Mouse (Mus musculus) heart, embryonic 13.5 days (tissue): ENCODE results near the gene Efs. TPM values are rescaled to one million over a fixed set of nuclear protein-coding genes. Genes with fewer than 3 reads are reported as not detected.
"Not testable (repeated sequence)": the region's sequence is repeated elsewhere in the genome, so short reads cannot be mapped to it uniquely, and the experiment has no call there.

Source experiments
- ATAC-seq: fragments of 200-750 bp; cut with Nextera tagmentation; 2 replicates; pipeline ENCODE4 v1.8.0; 2017; ENCODE audit warnings: moderate TSS enrichment; ENCODE audit not compliant: insufficient number of reproducible peaks, low FRiP score, low TSS enrichment; ENCODE audit errors: extremely low read depth
- H3K27ac ChIP-seq: fragments of 300-500 bp; sonication (generic); replicated peaks from 2 replicates; pipeline ENCODE4 v1.5.1; 2015; ENCODE audit warnings: moderate library complexity, mild to moderate bottlenecking, inconsistent platforms
- H3K27me3 ChIP-seq: fragments of 300-500 bp; sonication (generic); replicated peaks from 2 replicates; pipeline ENCODE4 v1.6.1; 2015; ENCODE audit warnings: mild to moderate bottlenecking, inconsistent platforms
- H3K36me3 ChIP-seq: fragments of 300-500 bp; sonication (generic); 2 replicates; pipeline ENCODE4 v1.6.1; 2015; ENCODE audit warnings: mild to moderate bottlenecking, inconsistent platforms
- H3K4me1 ChIP-seq: fragments of 300-500 bp; sonication (generic); 2 replicates; pipeline ENCODE4 v1.6.1; 2015; ENCODE audit warnings: inconsistent platforms
- H3K4me2 ChIP-seq: fragments of 300-500 bp; sonication (generic); 2 replicates; pipeline ENCODE4 v1.6.1; 2015; ENCODE audit warnings: inconsistent platforms, mild to moderate bottlenecking, moderate library complexity
- H3K4me3 ChIP-seq: fragments of 300-500 bp; sonication (generic); 2 replicates; pipeline ENCODE4 v1.5.1; 2015; ENCODE audit warnings: moderate library complexity, mild to moderate bottlenecking, inconsistent platforms
- H3K9ac ChIP-seq: fragments of 300-500 bp; sonication (generic); 2 replicates; pipeline ENCODE4 v1.6.1; 2015; ENCODE audit warnings: inconsistent platforms, mild to moderate bottlenecking, moderate library complexity
- H3K9me3 ChIP-seq: fragments of 300-500 bp; sonication (generic); 2 replicates; pipeline ENCODE4 v1.6.1; 2016; ENCODE audit warnings: inconsistent platforms
- WGBS: fragments of 180-500 bp; shearing (Covaris S2); methylation state at CpG from one replicate; pipeline ENCODE4 v1.1.7; 2015; ENCODE audit warnings: mixed read lengths; 5-methylcytosine and 5-hydroxymethylcytosine counted together
- polyA plus RNA-seq: library from polyadenylated mRNA; unstranded; fragments of >200 nt; fragmentation: Nextera tagmentation; extraction: Ambion mirVana; gene quantifications from 2 replicates; pipeline ENCODE4 v1.2.1, GENCODE M21; 2015

Gene Efs
- polyA plus RNA-seq, 1 experiment from 2014 or later, result 13.3 TPM

DNA sequence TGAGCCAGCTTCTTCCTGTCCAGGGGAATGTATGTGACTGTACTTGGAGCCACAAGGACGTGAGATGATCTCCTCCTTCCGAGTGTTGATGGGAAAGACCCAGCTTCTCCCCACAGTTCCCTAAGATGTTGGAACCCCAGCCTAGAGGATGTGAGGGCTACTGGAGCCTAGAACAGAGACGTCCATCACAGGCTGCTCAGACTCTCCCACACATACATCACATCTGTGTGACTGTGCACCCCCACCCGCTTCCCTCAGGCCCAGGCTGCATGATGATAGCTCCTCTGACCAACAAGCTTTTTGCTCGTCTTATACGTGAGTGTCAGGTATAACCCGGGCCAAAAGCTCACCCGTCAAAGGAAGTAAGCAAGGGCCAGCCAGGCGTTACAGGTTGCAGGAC, 22.9 kb upstream of the Efs start:
- peaks cover 45% of the 10 kb centered on the region for H3K4me1 ChIP-seq
- H3K4me3 ChIP-seq, result no peak overlapping the region
- peaks cover 14% of the 10 kb centered on the region; the same call in 1 of the 2 replicates for H3K27me3 ChIP-seq
- peaks cover 98% of the 10 kb centered on the region for H3K36me3 ChIP-seq
- no peak overlapping the region for H3K4me2 ChIP-seq
- H3K9ac ChIP-seq, result 0 out of 2 replicates have a peak overlapping the region, but pooled peaks have one; percentile 4
- ATAC-seq, result no peak
- WGBS, result 58% methylated on average over 9 of the region's 9 CpGs
- H3K27ac ChIP-seq, result peak overlapping the region; percentile 43; the same call in 1 of the 2 replicates
- no peaks in the 10 kb centered on the region for H3K9me3 ChIP-seq

DNA sequence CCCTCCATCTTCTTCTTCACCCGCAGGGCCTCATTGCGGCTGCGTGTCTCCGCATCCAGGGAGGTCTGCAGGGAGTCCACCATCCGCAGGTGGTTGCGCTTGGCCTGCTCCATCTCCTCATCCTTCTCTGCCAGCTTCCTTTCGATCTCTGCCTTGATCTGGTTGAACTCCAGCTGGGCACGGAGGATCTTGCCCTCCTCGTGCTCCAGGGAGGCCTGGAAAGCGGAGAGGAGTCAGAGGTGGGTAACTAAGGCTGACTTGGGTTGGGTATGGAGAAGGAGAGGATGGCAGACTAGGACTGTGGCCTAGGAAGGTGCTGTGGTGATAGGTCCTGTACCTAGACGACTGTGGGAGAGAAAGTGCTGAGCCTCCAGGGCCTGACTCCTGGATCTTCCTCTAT, 21.1 kb upstream of the Efs start:
- 66% methylated on average over 11 of the region's 11 CpGs for WGBS
- ATAC-seq, H3K4me3 ChIP-seq, H3K4me2 ChIP-seq, H3K9me3 ChIP-seq: not testable (repeated sequence)
- H3K4me1 ChIP-seq, result peaks cover 36% of the 10 kb centered on the region
- H3K36me3 ChIP-seq, result peaks cover 98% of the 10 kb centered on the region
- H3K27ac ChIP-seq, result peak overlapping the region; percentile 43; the same call in 1 of the 2 replicates
- H3K9ac ChIP-seq, result peak overlapping the region; percentile 28; the same call in 1 of the 2 replicates
- H3K27me3 ChIP-seq, result peaks cover 14% of the 10 kb centered on the region; the same call in 1 of the 2 replicates

DNA sequence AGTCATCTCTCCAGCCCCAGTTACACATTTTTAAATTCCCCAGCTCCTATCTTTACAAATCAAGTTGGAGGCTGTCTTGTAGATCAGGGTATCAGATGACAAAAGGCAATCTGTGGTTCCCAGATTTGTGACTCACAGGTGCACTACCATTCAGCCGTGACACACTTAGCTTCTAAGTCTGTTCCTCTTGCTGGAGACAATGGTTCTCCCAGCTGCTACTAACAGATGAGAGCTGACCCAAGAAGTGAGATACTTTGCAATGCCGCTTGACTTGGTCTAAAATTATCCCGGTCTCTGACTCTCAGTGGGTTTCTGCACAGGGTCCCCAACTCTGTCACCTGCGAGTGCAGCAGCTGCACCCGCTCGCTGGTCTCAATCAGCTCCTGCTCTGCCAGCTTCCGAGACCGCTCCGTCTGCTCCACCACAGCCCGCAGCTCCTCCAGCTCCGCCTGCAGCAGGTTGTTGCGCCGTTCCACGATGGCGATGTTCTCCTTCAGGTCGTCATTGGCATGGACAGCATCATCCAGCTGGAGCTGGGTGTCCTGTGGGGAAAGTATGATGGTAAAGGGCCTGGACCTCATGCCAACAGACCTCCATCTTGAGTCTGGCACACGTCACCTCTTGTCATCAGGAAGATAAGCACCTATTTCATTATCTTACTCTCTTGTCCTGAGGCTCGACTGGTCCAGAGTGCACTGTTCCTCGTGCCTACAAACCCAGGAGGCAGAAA, 20.2 kb upstream of the Efs start:
- H3K9ac ChIP-seq, result peak overlapping the region; percentile 28; the same call in 1 of the 2 replicates
- WGBS, result 46% methylated on average over 19 of the region's 19 CpGs
- H3K36me3 ChIP-seq, result peaks cover 98% of the 10 kb centered on the region
- H3K4me3 ChIP-seq, result no peak overlapping the region
- no peaks in the 10 kb centered on the region for H3K9me3 ChIP-seq
- peaks cover 36% of the 10 kb centered on the region for H3K4me1 ChIP-seq
- H3K27me3 ChIP-seq, result peaks cover 9% of the 10 kb centered on the region; the same call in 1 of the 2 replicates
- H3K27ac ChIP-seq, result peak overlapping the region; percentile 43
- no peak for ATAC-seq
- H3K4me2 ChIP-seq, result no peak overlapping the region

DNA sequence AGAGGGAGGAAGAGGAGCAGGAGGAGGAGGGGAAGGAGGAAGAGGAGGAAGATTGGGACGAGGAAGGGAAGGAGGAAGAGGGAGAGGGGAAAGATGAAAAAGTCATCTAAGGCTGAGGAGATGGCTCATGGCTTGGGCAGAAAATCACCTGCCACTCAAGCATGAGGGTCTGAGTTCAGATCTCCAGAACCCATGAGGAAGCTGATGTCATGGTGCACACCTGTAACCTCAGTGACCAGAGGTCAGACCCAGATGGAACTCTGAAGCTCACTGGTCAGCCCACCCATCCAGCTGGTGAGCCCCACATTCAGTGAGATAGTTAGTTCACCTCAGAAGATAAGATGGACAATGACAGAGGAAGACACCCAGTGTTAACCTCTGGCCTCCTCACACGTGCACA, 19.0 kb upstream of the Efs start:
- 55% methylated on average over 2 of the region's 2 CpGs for WGBS
- Histone ChIP-seq H3K4me2 (no peak overlapping the region), H3K4me1 (peaks cover 34% of the 10 kb centered on the region), H3K4me3 (no peak overlapping the region), H3K9ac (no peak overlapping the region), H3K27me3 (peaks cover 10% of the 10 kb centered on the region; the same call in 1 of the 2 replicates), H3K9me3 (no peaks in the 10 kb centered on the region), H3K36me3 (peaks cover 99% of the 10 kb centered on the region), H3K27ac (no peak overlapping the region; the same call in 1 of the 2 replicates)
- no peak for ATAC-seq

DNA sequence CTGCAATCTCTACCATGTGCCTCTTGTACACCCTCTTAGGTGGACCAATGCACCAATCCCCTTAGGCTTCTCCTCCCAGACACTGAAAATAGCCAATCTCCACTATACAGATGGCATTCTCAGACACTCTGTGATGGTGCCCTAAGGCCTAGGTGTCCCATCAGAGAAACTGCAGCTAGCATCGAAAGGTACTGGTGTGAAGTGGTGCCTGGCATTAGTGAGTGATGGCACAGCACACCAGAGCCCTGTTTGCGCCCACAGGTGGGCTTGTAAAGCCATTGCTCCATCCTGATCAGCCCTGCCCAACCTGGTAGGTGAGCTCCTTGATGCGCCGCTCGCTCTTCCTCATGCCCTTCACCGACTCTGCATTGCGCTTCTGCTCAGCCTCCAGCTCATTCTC, 18.0 kb upstream of the Efs start:
- Histone ChIP-seq H3K4me3 (no peak overlapping the region), H3K4me2 (no peak overlapping the region), H3K9me3 (no peaks in the 10 kb centered on the region), H3K4me1 (peaks cover 28% of the 10 kb centered on the region), H3K9ac (no peak overlapping the region), H3K36me3 (peaks cover 93% of the 10 kb centered on the region), H3K27me3 (0 out of 2 replicates have a peak, but pooled peaks cover 4% of the 10 kb centered on the region), H3K27ac (no peak overlapping the region)
- no peak for ATAC-seq
- WGBS, result 85% methylated on average over 7 of the region's 7 CpGs

DNA sequence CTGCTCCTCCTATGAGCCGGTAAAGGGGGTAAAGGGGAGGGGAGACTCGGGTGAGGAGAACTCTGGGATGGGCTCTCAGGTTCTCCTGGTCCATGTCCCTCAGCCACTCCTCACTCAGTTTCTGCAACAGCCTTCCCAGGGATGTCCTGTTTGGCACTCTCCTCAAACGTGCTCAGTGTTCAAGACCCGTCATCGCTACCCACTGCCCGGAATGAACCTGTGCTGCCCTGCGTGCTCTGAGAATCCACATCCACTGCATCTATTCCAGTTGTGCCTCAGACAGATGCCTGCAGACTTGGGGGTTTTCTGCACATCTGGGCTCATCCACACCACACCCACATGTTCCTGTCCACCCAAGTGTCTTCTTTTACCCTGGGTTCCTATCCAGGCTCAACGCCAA, 16.6 kb upstream of the Efs start:
- Histone ChIP-seq H3K9me3 (no peaks in the 10 kb centered on the region), H3K9ac (no peak overlapping the region), H3K27me3 (0 out of 2 replicates have a peak, but pooled peaks cover 4% of the 10 kb centered on the region), H3K27ac (0 out of 2 replicates have a peak overlapping the region, but pooled peaks have one; percentile 25), H3K4me2 (no peak overlapping the region), H3K4me3 (no peak overlapping the region), H3K36me3 (peaks cover 78% of the 10 kb centered on the region), H3K4me1 (peaks cover 23% of the 10 kb centered on the region)
- ATAC-seq, result no peak
- WGBS, result 72% methylated on average over 8 of the region's 8 CpGs

DNA sequence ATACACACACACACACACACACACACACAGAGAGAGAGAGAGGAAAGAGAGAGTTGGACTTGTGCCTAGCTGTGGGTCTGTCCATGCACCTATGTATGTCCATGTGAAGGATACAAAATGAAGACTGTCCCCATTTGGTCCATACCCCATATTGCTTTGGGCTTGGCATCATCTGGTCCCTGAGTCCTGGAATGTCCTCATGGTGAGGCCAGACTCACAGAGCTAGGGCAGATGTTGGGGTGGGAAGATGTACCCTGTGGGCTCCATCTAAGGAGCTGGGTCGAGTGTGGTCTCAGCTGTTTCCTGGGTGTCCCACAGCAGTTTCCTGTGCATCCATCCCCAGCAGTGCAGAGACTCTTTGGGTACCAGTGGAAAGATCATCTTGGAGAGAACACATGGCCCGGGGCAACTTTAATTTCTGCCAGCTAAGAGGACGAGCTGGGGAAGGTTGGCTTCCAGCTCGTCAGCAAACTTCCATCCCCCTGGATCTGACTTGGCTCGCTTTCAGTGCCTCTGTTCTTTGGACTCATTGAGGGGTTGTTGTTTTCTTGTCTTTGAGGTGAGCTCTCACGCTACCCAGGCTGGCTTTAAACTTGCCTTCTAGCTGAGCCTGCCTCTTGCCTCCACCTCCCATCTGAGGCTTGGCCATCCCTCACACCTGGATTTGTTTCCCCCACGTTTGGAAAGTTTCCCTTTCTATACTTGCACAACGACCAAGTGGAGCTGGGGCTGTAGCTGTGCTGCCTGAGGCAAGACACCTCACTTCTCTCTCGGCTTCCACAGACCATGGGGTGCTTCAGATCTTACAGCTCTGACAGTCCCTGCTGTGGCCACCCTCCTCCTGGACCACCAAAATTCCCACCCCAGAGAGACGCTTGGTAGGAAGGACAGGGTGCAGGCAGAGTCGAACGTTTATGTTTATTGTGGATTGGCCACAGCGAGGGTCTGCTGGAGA, 15.4 kb upstream of the Efs start:
- H3K4me2 ChIP-seq, result no peak overlapping the region
- no peaks in the 10 kb centered on the region for H3K9me3 ChIP-seq
- WGBS, result 47% methylated on average over 13 of the region's 13 CpGs
- 0 out of 2 replicates have a peak, but pooled peaks cover 4% of the 10 kb centered on the region for H3K27me3 ChIP-seq
- H3K4me3 ChIP-seq, result no peak overlapping the region
- peak overlapping the region; percentile 44; the same call in 1 of the 2 replicates for H3K9ac ChIP-seq
- ATAC-seq, result no peak
- H3K4me1 ChIP-seq, result peaks cover 22% of the 10 kb centered on the region
- peak overlapping the region; percentile 20; the same call in 1 of the 2 replicates for H3K27ac ChIP-seq
- H3K36me3 ChIP-seq, result peaks cover 66% of the 10 kb centered on the region

DNA sequence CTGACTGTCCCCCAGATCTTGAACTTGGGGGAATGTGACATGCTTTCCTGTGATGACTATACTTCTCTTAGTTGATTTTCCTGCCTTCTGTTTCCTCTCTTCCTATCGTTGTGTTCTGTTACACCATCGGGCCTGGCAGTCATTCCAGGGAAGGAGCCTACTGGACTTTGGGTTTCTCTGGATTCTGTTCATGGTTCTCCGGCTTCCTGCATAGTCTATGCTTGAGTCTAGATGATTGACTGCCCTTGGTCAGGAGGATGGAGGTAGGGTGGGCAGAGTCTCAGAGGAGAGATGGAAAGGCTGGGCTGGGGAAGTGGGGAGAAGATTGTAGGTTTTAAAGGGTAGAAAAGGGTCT, 14.2 kb upstream of the Efs start:
- ATAC-seq, result no peak

DNA sequence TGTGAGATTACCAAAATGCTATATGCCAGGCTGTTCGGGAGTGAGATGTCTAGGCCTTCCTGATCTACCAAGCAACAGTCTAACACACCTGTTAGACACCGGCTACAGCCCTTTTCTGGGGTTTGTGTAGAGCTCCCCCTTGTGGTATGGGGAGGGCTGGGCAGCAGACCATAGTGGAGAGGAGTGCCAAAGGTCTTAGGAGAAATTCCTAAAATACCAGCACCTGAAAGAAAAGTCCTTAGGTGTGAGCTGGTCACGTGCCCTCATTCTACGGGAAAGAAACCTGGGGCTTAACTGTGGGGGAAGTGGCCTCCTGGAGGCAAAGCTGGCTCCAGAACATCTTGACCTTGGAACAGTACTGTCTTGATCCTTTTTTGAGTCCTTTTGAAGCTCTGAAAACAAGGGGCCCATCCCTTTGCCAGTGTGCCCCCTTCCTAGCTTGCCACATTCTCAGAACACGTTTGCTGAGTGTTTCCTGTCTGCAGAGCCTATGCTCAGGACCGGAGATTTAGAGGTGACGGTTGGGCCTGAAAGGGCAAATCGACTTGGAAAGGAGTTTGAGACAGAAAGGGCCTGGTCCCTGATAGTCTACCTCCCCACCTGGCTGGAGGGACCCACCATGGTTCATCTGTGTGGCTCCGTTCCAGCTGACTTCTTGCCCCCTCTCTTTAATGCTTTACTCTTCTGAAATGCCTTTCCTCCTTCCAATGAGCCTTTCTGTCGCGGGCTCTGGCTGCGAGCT, 13.7 kb upstream of the Efs start:
- Histone ChIP-seq H3K36me3 (peaks cover 49% of the 10 kb centered on the region), H3K4me2 (no peak overlapping the region), H3K9ac (no peak overlapping the region), H3K4me3 (no peak overlapping the region), H3K9me3 (no peaks in the 10 kb centered on the region), H3K27ac (peak overlapping the region; percentile 43), H3K27me3 (peaks cover 10% of the 10 kb centered on the region), H3K4me1 (peaks cover 23% of the 10 kb centered on the region)
- ATAC-seq, result peak; percentile 12; the same call in 1 of the 2 replicates
- 31% methylated on average over 12 of the region's 12 CpGs for WGBS

More for the DNA sequence above, 14.2 kb upstream of the Efs start:
- no peak overlapping the region for H3K4me2 ChIP-seq
- 49% methylated on average over 3 of the region's 3 CpGs for WGBS
- peak overlapping the region; percentile 43 for H3K27ac ChIP-seq
- peaks cover 5% of the 10 kb centered on the region for H3K27me3 ChIP-seq
- no peak overlapping the region for H3K9ac ChIP-seq
- H3K4me3 ChIP-seq, result no peak overlapping the region
- peaks cover 55% of the 10 kb centered on the region for H3K36me3 ChIP-seq
- H3K9me3 ChIP-seq, result no peaks in the 10 kb centered on the region
- H3K4me1 ChIP-seq, result peaks cover 23% of the 10 kb centered on the region

DNA sequence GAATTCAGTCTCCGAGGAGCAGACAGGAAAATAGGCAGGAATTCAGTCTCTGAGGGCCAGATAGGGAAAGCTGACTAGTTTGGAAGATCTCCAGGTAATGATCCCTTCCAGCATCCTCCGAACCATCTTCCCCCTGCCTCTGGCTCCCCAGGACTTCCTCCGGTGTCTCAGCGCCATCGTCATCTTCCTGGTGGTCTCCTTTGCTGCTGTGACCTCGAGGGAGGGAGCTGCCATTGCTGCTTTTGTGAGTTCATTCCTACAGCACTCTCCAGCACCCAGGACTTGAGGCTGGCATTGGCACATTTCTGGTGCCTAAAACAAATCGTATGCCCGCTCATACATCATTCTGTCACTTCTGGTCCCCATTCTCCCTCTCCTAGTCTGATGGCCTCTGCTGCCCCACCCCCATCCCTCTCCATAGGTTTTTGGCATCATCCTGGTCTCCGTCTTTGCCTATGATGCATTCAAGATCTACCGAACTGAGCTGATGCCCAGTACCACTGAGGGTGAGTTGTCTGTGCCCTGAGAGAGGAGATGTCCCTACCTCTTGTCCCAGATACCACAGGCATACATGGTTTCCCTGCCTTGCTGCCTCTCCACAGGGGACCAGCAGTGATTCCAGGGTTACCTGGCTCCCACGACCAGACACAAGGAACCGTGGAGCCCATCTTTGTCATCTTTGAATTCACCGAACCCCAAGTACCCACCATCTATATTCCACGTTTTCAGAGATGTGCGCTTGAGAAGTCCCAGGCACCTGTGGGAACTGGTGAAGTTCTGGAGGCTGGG, 12.7 kb upstream of the Efs start:
- WGBS, result 50% methylated on average over 15 of the region's 15 CpGs
- no peak overlapping the region for H3K4me2 ChIP-seq
- no peaks in the 10 kb centered on the region for H3K9me3 ChIP-seq
- H3K4me1 ChIP-seq, result peaks cover 23% of the 10 kb centered on the region
- peaks cover 40% of the 10 kb centered on the region for H3K36me3 ChIP-seq
- no peak overlapping the region for H3K9ac ChIP-seq
- H3K4me3 ChIP-seq, result no peak overlapping the region
- peaks cover 13% of the 10 kb centered on the region for H3K27me3 ChIP-seq
- 0 out of 2 replicates have a peak overlapping the region, but pooled peaks have one; percentile 28 for H3K27ac ChIP-seq
- no peak for ATAC-seq
